Mouse (Mus musculus) Patski (cell line): ENCODE measurements around the gene Ampd1. TPM values are rescaled to one million over a fixed set of nuclear protein-coding genes. Genes with fewer than 3 reads are reported as not detected.

Source experiments
- ATAC-seq: fragments of 100-300 bp; one replicate; pipeline ENCODE4 v1.8.0; 2021
- CTCF ChIA-PET: fragments of 350-600 bp; sonication (Branson Sonifier 250); formaldehyde crosslinking; loops from one replicate; lab custom pipeline; 2022; ENCODE audit warnings: inconsistent platforms; lab: Charles Lee
- POLR2A ChIA-PET: fragments of 350-600 bp; sonication (Branson Sonifier 250); formaldehyde crosslinking; loops from one replicate; lab custom pipeline; 2022; ENCODE audit warnings: antibody characterized with exemption, inconsistent platforms; lab: Charles Lee
- DNase-seq: peaks from one replicate; pipeline ENCODE4 v3.0.0-alpha.2; 2011; ENCODE audit warnings: low read depth, low spot score
- H3K27me3 ChIP-seq: fragments of 371-371 bp; one replicate; pipeline ENCODE4 v1.5.1; 2021
- CTCF ChIP-seq: fragments of 100-300 bp; IDR thresholded peaks from one replicate; pipeline ENCODE4 v1.5.1; 2021
- in situ Hi-C: fragments of 300-500 bp; cut with MboI; formaldehyde crosslinking; loops from 3 replicates; pipeline ENCODE4 v1.11.1; 2018; ENCODE audit warnings: low pct_unique_long_range_greater_than_20kb, mixed read lengths
- polyA plus RNA-seq: library from polyadenylated mRNA; unstranded; gene quantifications from one replicate; pipeline ENCODE4 v1.2.3, GENCODE M21; 2021

Gene Ampd1
- polyA plus RNA-seq, 1 experiment from 2014 or later: 0.13 TPM

DNA sequence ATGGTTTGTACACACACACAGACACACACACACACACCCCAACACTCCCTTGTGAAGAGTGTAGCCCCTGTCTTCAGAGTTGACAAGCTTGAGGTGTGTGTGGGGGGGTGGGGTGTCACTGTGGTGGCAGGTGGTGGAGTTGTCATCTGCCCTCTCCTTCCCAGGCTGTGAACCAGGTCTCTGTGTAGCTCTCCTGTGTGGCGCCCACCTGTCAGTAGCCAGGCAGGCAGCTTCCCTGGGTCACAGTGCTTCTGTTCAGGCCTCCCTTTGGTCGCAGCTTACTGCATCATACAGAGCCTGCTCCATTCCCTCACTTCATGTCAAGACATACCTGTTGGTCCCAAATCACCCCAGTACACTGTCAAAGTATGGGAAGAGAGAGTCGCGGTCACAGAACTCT lies 72.0 kb downstream of the Ampd1 start:
- CTCF ChIA-PET: interaction anchor here (0.6 to 2.7 kb wide), 2 partner anchors 8 to 32 kb away, joined by 3 to 10 read pairs; no protein-coding TSS in a partner anchor
- no peak for ATAC-seq

DNA sequence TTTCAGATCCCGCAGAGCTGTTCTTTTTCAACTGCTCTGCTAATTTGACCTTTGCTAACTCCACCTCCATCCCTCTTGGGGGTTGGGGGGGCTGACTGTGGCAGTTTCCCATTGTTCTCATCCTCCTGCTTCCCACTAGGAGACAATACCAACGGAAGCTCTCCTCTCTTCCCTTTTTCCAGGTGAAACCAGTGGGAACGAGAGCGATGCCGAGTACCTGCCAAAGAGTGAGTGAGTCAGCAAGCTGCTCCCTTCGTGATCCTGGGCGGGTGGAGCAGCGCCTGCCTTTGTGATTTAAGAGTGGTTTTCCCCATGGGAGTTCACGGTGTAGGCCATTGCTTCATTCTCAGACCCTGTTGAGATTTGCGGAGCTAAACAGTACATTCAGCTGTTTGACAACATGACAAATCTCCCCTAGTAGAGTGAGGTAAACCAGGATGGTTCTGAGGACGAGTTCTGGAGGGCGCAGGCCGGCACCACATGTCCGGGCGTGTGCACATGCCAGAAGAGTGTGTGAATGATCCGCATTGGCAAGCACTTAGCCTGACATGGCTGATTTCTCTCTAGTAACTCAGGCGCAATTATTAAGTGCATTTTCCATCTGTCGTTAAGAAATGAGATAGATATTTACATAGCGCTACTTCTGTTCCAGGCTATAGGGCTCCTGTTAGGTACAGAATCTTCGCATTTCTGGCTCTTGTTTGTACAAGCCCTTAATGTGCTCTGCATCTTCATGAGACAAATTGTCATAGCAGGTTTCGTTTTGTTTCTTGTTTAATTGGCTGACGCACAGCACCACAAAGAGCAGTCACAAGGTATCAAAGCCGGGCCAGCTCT lies 72.7 kb downstream of the Ampd1 start:
- TF ChIP-seq CTCF: no peak
- in situ Hi-C loops: no loop called here
- CTCF ChIA-PET: interaction anchor here (0.6 kb wide), 1 partner anchor 33 kb away, joined by 3 read pairs; no protein-coding TSS in a partner anchor
- no peaks in the 10 kb centered on the region for H3K27me3 ChIP-seq
- POLR2A ChIA-PET: no interaction called here
- ATAC-seq: no peak
- no peak for DNase-seq

More for the DNA sequence above, 72.0 kb downstream of the Ampd1 start:
- TF ChIP-seq CTCF: no peak
- POLR2A ChIA-PET: no interaction called here
- no peaks in the 10 kb centered on the region for H3K27me3 ChIP-seq
- no peak for DNase-seq
- in situ Hi-C loops: no loop called here

DNA sequence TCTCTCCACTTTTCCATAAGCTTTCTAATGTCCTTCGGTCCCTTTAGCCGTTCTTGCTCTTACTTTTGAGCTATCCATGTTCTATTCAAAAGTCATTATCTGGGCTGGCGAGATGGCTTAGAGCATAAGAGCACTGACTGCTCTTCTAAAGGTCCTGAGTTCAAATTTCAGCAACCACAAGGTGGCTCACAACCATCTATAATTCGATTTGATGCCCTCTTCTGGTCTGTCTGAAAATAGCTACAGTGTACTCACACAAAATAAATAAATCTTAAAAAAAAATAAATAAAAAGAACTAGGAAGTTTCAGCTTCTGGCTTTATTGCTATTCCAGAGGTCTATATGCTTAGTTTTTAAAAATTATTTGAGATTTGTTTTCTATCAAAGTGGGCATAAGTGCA lies 74.0 kb downstream of the Ampd1 start:
- ATAC-seq (no peak), DNase-seq (no peak)
- in situ Hi-C loops: no loop called here
- POLR2A ChIA-PET: no interaction called here
- CTCF ChIA-PET: interaction anchor here (0.8 kb wide), 1 partner anchor 22 kb away, joined by 3 read pairs; no protein-coding TSS in a partner anchor
- no peaks in the 10 kb centered on the region for H3K27me3 ChIP-seq
- no peak for TF ChIP-seq CTCF

DNA sequence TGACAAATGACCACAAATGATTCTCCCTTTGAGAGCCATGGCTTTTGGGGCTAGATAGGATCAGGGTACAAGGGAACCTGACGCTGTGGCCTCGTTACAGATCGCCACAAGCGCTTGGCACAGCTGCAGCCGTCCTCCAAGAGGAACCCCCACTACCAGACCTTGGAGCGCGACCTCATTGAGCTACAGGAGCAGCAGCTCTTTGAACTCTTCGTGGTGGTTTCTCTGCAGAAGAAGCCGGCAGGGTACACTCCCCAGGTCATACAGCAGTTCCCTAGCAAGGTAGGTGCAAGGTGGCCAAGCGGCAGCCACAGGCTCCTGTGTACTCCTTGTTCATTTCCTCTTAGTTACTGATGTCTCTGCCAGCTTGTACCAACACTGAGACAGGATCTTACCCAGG lies 75.1 kb downstream of the Ampd1 start:
- DNase-seq: no peak
- POLR2A ChIA-PET: no interaction called here
- no peak for ATAC-seq
- TF ChIP-seq CTCF: no peak
- in situ Hi-C loops: no loop called here
- CTCF ChIA-PET: no interaction called here
- H3K27me3 ChIP-seq: no peaks in the 10 kb centered on the region

Other genes starting within 250 kb of the Ampd1 start
- gene Sycp1, start 137.9 kb upstream of the Ampd1 start, polyA plus RNA-seq: not detected
- gene Nr1h5, start 109.9 kb upstream of the Ampd1 start, polyA plus RNA-seq: 0.15 TPM
- gene Sike1, start 78.3 kb upstream of the Ampd1 start, polyA plus RNA-seq: 114 TPM
- gene Csde1, start 53.6 kb upstream of the Ampd1 start, polyA plus RNA-seq: 346 TPM
- gene Nras, start 15.7 kb upstream of the Ampd1 start, polyA plus RNA-seq: 93.3 TPM
- 1.7 TPM for gene Dennd2c, start 28.6 kb downstream of the Ampd1 start, polyA plus RNA-seq
- gene Bcas2, start 97.6 kb downstream of the Ampd1 start, polyA plus RNA-seq: 135 TPM
- gene Trim33, start 205.3 kb downstream of the Ampd1 start, polyA plus RNA-seq: 47.3 TPM